Mouse (Mus musculus) C2C12 (cell line): ENCODE measurements around the gene Klhdc9.

ENCODE experiments used
- CTCF ChIP-seq: IDR thresholded peaks from one replicate; pipeline ENCODE4 v1.5.1; 2011; ENCODE audit not compliant: control insufficient read depth, insufficient read depth, insufficient read length
- MAX ChIP-seq: IDR thresholded peaks from one replicate; pipeline ENCODE4 v1.6.1; 2011; ENCODE audit warnings: mild to moderate bottlenecking, control low read depth
- MYOG ChIP-seq: IDR thresholded peaks from one replicate; pipeline ENCODE4 v1.6.1; 2011; ENCODE audit not compliant: control insufficient read depth, insufficient read length; ENCODE audit errors: extremely low read depth
- USF1 ChIP-seq: IDR thresholded peaks from one replicate; pipeline ENCODE4 v1.6.1; 2011; ENCODE audit warnings: low read depth, mild to moderate bottlenecking, control low read depth, moderate library complexity

DNA sequence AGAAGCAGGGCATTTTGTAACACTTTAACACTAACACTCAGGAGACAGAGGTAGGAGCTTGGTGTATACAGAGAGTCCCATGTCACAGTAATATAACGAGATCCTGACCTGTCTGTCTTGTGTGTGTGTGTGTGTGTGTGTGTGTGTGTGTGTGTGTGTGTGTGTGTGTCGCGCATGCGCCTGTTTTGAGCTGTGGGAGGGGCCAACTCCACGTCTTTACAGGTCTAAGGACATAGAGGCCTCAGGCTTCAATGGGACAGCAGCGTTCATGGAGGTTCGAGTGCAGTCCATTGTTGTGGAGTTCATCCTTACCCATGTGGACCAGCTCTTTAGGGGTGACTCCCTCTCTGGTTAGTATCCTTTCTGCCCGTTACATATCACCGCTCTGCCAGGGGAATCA lies 42.4 kb upstream of the Klhdc9 start:
- TF ChIP-seq CTCF (no peak), USF1 (no peak), MYOG (no peak), MAX (no peak)
